Mouse (Mus musculus): Measurements from ENCODE around the gene Iqsec3.

Gene Iqsec3

DNA sequence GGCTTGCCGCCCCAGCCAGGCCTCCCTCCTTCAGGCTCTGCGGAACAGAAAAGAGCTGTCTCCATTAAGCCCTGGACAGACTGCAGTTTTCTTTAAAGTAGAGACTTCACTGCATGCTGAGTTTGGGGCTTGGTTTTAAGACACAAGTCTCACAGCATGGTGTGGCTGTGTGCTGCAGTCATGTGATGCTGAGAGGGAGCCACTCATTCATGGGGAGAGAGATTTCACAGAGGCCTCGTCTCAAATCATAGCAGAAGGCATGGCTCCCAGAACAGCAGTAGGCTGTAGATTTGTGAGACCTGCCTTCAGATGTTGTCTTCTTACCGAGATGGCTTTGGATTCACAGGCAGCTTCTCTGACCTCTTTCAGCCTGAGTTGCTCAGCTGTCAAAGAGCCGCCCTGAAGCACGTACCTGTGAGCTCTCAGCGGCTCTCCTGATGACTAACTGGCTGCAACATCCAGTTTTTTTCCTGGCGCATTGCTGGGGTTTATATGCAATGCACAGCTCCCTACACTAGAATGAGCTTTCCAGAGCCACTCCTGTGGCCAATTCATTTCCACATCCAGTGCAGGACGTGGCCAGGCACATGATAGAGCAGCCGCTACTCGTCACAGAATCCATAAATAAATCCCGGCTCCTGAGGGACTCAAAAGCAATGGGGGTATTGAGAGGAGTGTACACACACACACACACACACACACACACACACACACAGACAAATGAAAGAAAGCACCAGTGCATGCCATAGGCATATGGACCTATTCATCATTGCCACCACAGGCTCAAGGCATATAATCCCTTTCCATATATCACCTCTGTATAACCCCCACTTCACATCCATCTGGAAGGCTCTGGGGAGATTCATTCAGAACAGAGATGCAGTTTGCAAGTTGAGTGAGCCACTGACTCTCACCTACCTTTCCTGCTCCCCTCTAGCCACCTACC lies 18.7 kb downstream of the Iqsec3 start:
- in situ Hi-C loops (cut with MboI, MseI) = no loop called here

DNA sequence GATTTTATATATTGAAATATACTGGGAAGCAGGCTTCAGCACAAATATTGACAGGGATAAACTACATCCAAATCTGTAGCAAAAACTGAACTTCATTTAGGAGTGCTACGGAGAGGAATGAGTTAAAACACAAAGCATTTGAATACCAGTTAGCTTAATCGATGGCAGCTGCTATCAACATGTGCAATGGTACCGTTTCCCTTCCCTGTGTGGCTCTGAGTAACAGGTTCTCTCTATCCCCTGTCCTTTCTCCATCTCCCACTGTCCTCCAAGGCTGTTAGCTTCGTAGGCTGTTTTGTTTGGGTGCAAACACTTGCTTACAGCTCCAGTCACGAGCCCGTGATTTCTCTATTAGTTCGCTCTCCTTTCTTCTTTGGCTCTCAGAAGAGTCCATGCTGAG lies 19.7 kb downstream of the Iqsec3 start:
- in situ Hi-C loops (cut with MboI, MseI) = no loop called here

DNA sequence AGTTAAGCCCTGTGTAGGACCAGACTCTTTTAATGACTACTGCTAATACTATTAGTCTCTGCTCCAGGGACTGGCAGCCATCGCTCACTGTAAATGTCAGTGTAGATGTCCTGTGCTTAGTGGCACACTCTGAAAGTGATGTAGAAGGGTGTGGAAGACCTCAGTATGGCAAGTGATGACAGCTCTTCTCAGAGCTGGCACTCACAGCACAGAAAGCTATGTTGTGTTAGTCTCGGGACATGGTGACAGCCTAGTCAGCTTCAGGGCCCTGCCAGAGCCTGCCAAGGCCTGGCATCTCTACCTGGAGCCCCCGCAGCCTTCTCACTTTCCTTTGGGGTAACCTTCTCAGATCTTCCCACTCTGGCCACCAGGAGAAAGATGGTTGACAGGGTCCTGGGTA lies 21.8 kb downstream of the Iqsec3 start:
- in situ Hi-C loops (cut with MboI, MseI) = no loop called here

DNA sequence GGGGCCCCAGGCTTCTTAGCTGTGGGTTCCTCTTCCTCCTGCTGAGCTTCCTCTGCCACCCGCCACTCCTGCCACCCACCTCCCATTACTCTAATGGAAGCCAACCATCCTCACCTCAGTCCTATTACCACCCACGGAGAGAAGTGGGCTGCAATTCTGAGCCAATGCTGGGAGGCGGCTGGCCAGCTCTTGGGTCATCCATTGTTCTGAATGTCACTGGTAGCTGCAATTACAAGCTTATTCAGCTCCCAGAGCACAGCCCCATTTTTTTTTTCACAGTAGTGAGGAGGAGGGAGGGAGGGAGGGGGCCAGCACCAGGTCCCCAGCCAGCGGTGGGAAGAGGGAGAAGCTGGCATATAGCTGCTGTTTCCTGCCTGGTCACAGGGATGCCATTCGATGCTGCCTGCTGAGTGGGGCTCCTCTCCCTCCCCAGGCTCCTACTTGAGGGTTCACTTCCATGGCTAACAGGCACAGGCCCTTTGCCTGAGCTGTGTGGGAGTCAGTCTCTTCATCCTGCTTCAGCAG lies 32.7 kb downstream of the Iqsec3 start:
- in situ Hi-C loops (cut with MboI, MseI) = no loop called here

- in situ Hi-C loops (cut with MboI, MseI) = no loop called here
These were observed 48.6 kb downstream of the Iqsec3 start for GRCm38 (mm10) chr6:121424830-121425229.

DNA sequence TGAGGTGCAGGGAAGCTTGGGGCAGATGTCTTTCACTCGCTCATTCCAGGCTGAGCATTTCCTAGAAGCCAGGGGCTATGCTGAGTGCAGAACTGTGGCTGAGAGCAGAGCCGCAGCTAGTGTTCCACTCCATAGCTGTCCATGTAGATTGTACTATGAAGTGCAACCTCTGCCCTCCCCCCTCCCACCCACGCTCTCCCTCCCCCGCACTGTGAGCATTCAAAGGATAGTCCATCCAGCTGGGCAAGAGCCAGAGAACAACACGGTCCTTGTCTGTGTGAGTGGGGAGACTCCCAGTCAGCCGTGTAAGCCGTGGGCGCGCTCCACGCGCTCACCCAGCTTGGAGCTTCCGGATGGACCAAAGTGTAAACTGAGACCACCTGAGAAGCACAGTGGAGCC lies 49.1 kb downstream of the Iqsec3 start:
- in situ Hi-C loops (cut with MboI, MseI) = no loop called here

DNA sequence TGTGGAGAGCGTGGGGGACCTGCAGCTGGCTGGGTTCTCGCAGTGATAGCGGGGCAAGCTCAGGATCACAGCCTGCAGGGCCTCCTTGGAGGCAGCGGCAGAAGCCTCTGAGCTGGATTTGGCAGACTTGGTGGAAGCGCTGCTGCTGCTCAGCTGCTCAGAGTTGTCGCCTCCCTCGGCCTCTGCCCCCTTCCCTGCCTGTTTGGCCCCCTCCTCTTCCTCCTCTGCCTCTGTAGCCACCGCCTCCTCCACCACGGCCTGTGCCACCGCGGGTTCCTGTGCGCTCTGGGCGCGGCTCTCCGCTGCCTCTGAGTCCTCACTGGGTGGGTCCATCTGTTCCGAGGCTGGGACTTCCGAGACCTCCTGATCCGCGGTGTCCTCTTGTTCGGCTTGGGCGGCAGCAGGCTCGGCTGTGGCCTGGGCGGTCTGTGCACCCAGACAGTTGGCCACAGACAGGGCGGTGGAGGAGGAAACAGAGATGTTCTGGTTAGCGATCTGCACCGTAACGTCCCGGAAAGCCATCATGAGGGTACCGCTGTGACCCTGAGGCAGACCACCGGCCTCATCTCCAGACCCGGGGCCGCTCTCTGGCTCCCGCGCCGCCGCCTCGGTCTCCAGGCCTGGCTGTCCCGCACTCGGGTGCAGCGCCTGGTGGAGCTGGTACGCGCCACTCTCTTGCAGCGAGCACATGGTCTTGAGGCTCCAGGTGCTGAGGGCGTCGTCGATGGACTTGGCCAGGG lies 60.8 kb downstream of the Iqsec3 start:
- in situ Hi-C loops (cut with MboI, MseI) = no loop called here

- in situ Hi-C loops (cut with MboI, MseI) = no loop called here
These were observed 65.9 kb downstream of the Iqsec3 start for GRCm38 (mm10) chr6:121407571-121408011.

DNA sequence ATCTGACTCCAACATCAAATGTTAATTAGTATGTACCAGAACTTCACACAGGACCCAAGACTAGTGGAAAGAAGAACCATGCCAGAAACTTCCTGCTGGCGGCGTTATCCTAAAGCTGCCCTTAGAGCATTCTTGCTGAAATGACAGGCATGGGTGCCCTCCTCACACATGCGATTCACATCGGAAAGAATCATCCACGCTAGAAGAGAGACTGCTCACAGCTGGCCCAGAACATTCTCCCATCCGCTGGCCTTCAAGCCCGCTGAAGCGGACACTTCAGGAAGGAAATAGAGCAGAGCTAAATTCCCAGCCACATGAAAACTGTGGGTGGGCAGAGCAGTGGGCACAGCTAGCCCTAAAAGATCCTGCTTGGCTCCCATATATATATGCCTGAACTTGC lies 68.2 kb downstream of the Iqsec3 start:
- in situ Hi-C loops (cut with MboI, MseI) = no loop called here

DNA sequence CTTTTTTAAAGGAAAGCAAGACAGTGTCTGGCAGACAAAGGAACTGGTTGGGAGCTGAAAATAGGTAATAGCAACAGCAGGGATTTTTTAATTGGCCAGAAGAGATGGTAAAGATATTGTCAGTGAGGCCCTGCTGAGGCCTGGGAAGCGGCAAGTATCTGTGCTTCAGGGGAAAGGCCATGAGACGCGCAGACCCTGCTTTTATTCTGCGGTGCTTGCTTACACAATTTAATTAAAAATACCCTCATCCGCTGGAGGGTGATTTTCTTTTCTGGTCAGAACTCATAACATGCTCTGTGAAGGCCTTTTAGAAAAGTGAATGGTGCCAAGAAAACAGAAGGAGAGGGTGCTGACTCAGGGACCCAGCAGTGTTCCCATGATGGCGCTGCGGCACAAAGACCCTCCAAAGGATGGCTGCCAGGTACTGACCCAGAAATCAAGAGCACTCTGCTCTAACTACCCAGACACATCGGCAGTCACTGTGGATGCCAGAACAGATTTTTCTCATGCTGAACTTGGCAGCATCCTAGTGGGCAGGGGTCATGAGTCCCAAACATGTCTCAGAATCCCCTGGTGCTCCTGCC lies 70.7 kb downstream of the Iqsec3 start:
- in situ Hi-C loops (cut with MboI, MseI) = no loop called here

DNA sequence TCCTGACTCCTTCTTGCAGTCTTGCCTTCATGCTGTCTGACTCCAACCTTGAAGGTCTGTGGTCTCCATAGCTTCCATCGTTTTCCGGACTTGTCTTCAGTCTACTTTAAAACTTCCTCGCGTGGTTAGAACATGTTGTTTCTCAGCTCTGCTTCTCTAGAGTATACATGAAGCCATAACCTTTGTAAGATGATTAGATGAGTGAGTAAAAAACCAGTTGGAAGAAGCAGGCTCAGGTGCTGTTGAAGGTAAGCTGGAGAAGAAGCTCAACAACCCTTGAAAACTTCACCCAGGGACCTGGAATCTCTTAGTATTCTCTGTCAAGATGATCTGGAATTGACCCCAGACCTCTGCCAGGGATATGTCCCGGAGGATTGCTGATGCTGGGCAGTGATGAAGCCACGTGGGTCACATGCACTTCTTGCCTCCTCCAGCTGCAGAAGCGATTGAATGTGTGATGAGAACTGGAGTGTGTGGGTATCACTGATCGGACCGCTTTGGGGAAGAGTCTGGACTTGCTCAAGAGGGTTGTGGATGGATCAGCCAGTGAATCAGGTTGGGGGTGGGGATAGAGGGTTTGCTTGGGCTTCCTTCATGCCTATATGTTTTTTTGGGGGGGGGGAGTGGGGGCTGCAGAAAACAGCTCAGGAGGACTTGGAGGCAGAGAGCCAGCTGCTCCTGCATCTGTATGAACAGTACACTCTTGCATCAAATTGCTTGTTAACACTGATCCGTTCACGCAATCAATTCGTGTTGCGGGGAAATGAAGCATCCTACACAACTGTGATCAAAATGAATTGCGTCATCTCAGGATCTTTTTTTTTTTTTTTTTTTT lies 71.4 kb downstream of the Iqsec3 start:
- in situ Hi-C loops (cut with MboI, MseI) = no loop called here

- in situ Hi-C loops (cut with MboI, MseI) = no loop called here
These were observed 72.3 kb downstream of the Iqsec3 start for GRCm38 (mm10) chr6:121401140-121401539.

- in situ Hi-C loops (cut with MboI, MseI) = no loop called here
These were observed 80.7 kb downstream of the Iqsec3 start for GRCm38 (mm10) chr6:121392610-121393252.

DNA sequence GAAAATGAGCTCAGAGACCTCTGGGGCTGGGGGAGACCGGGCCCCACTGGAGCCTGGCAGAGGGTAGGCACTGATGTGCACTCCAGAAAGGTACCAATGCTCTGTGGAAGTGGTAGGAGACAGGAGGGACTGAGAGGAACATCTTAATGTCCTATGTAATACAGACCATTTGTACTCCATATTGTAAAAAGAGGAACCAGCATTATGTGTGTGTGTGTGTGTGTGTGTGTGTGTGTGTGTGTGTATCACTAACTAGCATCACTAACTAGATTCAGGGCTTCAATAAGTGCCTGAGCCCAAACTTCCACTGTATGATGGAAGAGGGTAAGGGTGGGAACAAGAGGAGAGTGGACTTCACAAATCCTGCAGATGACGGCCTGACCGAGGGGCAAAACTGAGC lies 88.1 kb downstream of the Iqsec3 start:
- in situ Hi-C loops (cut with MboI, MseI) = no loop called here

DNA sequence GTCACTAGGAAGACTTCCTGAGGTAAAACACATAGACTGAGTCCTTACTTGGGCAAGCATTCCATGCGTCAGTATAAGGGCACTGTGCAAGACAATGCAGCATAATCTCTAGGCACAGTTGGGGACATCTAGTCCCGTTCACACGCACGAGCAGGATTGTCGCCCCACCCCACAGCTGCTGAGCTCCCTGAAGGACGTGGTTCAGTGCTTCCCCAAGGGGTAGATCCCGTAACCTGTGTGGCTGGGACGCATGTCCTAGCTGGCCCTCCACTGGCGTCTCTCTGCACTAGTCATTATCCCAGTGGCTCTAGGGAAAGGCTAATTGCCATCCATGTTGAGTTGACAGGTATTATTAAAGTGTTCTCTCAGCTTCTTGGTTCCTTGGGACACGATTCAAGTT lies 91.4 kb downstream of the Iqsec3 start:
- in situ Hi-C loops (cut with MboI, MseI) = no loop called here

GRCm38 (mm10) chr6:121380576-121380975 lies 92.9 kb downstream of the Iqsec3 start:
- in situ Hi-C loops (cut with MboI, MseI) = no loop called here

- in situ Hi-C loops (cut with MboI, MseI) = no loop called here
These were observed 95.2 kb downstream of the Iqsec3 start for GRCm38 (mm10) chr6:121378256-121378655.

DNA sequence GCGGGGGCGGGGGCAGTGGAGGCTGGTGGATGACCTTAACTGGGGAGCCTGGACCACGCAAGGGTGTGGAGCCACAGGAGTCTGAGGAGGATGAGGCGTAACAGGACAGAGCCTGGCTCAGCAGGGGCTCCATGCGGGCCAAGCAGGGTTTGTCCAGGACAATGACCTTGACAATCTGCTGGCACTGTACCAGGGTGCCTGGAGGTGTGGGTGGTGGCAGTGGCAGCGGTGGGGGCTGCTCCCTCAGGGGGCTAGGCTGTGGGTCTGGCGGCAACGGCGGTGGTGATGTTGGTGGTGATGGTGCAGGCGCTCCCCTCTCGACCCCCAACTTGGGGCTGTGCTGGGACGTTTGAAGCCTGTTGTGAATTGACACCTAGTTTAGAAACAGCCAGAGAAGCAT lies 97.3 kb downstream of the Iqsec3 start:
- in situ Hi-C loops (cut with MboI, MseI) = no loop called here

GRCm38 (mm10) chr6:121371197-121371980 lies 102.1 kb downstream of the Iqsec3 start:
- in situ Hi-C loops (cut with MboI, MseI) = no loop called here

GRCm38 (mm10) chr6:121367099-121367498 lies 106.4 kb downstream of the Iqsec3 start:
- in situ Hi-C loops (cut with MboI, MseI) = no loop called here
